Mouse (Mus musculus): ENCODE measurements around the gene Usf2.

DNA sequence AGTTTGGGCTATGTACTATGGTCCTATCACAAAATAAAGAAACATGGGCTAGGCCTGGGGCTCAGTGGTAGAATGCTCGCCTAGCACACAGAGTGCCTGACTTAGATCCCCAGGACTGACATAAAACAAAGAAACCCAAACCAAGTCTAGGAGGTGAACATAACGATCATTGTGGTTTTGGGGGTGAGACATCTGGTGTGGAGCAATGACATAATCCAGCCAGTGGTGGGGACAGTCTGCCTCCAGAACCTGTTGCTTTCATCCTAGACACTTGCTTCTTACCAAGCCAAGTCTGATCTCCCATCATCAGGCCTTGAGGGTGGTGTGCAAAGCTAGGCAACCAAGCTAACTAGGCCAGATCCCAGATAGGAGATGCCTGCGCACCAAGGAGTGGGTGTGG is 10.1 kb upstream of the Usf2 start:
- no peak for TF ChIP-seq POLR2A (IDR thresholded peaks at IDR 0.05; ENCODE audit: insufficient read length, low read depth)
- TF ChIP-seq CEBPB (IDR thresholded peaks at IDR 0.05; ENCODE audit: insufficient read depth, poor library complexity, severe bottlenecking), result no peak
- no peak for TF ChIP-seq TCF12 (IDR thresholded peaks at IDR 0.05; ENCODE audit: insufficient read depth, poor library complexity, severe bottlenecking)
- no peak for TF ChIP-seq MAX (IDR thresholded peaks at IDR 0.05; ENCODE audit: low read depth)
- no peak for TF ChIP-seq REST (IDR thresholded peaks at IDR 0.05; ENCODE audit: insufficient read depth, insufficient read length)
- TF ChIP-seq USF1 (IDR thresholded peaks at IDR 0.05; ENCODE audit: low read depth), result no peak
- no peak for TF ChIP-seq SRF (IDR thresholded peaks at IDR 0.05; ENCODE audit: control insufficient read depth, insufficient read length, low read depth)
- TF ChIP-seq MYOD1 (IDR thresholded peaks at IDR 0.05; ENCODE audit: control insufficient read depth in 1 of 3, insufficient read length in 2 of 3, low read depth in 2 of 3), result no peak

Data from myocyte (in vitro differentiated cells).